Mouse (Mus musculus) leukemia stem cell, adult 10-12 weeks (primary cell): ENCODE results near the gene Cdc42se2. TPM values are rescaled to one million over a fixed set of nuclear protein-coding genes. Genes with fewer than 3 reads are reported as not detected.

ENCODE experiments used
- polyA plus RNA-seq: library from polyadenylated mRNA; stranded (reverse); fragments of >175 nt; gene quantifications from 2 replicates; pipeline ENCODE4 v1.2.3, GENCODE M21; 2012; ENCODE audit warnings: low replicate concordance

Cdc42se2 gene
- 5.1 and 5.5 TPM in 2 replicates for polyA plus RNA-seq

DNA sequence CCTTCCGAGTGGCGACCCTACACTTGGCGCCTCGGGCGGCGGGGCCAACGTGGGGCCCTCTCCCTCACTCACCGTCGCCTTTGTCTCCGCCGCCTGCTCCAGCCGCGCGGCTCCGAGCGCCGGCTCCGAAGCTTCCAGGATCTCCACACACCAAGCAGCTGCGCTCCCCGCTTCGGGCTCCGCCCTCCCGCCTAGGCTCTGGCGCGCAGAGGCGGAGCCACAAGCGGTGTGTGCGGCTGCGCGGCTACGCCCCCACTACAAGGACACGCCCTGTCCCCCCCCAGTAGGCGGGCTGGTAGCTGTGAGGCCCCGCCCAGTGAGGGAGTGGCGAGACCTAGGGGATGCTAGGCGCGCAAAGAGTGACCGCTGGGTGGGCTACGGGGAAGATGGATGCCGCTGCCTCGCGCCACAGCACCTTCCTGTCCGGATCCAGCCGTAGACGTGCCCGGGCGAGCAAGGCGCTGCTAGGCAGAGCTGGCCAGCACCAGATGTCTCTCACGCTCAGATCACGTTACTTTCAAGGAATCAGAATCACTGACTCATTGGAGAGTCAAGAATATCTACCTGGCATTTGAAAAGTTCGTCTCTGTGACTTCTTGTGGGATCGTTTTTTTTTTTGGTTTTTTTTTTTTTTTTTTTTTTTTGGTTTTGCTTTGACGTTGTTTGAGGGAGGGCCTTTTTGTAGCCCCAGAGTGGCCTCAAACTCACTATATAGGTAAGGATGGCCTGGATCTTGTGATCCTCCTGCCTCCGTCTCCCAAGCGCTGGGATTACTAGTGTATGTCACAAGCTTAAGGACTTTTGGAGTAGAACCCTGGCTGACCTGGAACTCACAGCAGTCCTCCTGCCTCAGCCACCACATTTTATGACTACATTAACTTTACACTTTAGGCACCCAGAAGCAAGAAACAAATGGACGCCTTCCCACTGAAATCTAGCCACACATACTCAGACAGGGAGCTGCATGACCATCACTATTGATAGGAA, at the start of gene Cdc42se2:
Cdc42se2 (minus strand) TSS at position 188 of the 987 bp plus-strand sequence.

Other genes with a start within 250 kb of the Cdc42se2 start
- 0.30 TPM in 1 of 2 replicates, not detected in the other for gene Lyrm7, start 73.2 kb upstream of the Cdc42se2 start, polyA plus RNA-seq
- gene Hint1, start 78.7 kb upstream of the Cdc42se2 start, polyA plus RNA-seq: 638 and 675 TPM in 2 replicates
- 96.7 and 108 TPM in 2 replicates for gene Gpx3, start 114.8 kb upstream of the Cdc42se2 start, polyA plus RNA-seq
- 29.3 and 35.8 TPM in 2 replicates for gene Tnip1, start 175.2 kb upstream of the Cdc42se2 start, polyA plus RNA-seq
- gene Anxa6, start 245.8 kb upstream of the Cdc42se2 start, polyA plus RNA-seq: 5.6 and 17.0 TPM in 2 replicates